Mouse (Mus musculus) thymus, postnatal 0 days (tissue): Measurements from ENCODE around the gene 4930402F06Rik. TPM values are rescaled to one million over a fixed set of nuclear protein-coding genes. Genes with fewer than 3 reads are reported as not detected.

Experiments used
- DNase-seq: peaks from one replicate; pipeline ENCODE4 v3.0.0-alpha.2; 2015; ENCODE audit warnings: low spot score
- polyA plus RNA-seq: library from polyadenylated mRNA; unstranded; fragments of >200 nt; fragmentation: Nextera tagmentation; extraction: Ambion mirVana; gene quantifications from 2 replicates; pipeline ENCODE4 v1.2.1, GENCODE M21; 2015

The 4930402F06Rik gene
- polyA plus RNA-seq, 1 experiment from 2014 or later = not detected

DNA sequence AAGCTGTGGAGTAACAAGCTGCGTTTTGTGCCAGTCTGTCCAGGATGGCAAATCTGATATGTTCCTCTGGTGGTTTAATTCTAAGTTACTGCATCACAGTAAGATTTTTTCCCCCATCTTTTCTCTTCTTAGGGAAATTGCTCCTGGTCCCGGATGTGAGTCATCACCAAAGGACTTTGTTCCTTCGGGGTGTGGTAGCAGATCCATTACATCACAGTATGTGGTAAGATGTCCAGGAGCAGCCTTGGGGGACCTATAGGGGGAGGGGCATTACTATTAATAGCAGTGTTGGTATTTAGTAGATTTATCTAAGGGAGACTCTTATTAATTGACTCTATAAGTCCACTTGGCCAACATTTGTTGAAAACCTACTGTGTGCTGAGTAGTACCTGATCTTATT, 54.4 kb downstream of the 4930402F06Rik start:
- DNase-seq = no peak

DNA sequence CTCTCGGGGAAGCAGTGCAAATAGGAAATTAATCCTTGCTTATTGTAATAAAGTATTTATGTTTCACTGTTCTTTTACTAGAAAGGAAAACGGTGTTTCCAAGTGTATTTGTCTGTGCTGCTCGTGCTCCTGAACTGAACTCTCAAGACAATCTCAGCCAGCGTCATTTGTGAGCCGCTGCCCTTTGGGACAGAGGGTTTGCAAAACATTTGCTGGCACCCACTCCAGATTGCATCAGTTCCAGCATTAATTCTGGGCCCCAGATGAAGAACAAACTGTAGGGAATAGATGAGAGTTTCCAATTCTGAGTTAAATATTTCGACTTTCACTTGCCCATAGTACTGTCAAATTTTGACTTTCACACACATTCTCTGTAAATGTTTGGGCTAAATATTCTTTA, 58.3 kb downstream of the 4930402F06Rik start:
- no peak for DNase-seq

DNA sequence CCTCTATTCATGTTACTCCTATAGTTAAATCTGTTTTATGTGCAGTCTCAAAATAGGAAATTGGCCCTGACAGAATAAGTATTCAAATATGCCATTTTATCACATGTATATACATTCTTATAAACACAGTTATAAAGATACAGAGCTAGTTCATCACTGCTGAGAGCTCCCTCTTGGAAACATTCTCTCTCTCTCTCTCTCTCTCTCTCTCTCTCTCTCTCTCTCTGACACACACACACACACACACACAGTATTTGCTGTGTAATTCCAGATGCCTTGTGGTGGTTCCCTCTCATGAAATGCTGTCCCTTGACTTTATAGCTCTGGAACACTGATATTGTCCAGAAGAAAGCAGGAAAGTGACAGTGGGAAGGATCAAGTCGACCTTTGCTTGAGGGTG, 58.9 kb downstream of the 4930402F06Rik start:
- no peak for DNase-seq

DNA sequence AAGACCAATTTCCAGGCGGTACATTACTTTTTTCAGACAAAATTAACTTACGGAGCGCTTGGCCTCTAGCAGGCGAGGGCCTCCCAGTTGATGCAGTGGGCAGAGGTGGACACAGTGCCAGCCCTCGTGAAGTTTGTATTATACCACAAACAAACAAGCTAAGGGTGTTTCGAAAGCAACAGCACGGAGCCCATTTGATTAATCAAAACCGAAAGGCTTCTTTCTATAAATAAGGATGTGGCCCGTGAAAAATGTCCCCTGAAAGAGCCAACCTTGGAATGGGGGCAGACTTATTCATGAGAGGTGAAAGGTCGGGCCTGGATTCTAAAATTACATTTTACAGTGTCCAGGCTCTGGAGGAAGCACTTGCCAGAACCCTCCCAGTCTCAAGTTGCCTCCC, 59.6 kb downstream of the 4930402F06Rik start:
- no peak for DNase-seq

DNA sequence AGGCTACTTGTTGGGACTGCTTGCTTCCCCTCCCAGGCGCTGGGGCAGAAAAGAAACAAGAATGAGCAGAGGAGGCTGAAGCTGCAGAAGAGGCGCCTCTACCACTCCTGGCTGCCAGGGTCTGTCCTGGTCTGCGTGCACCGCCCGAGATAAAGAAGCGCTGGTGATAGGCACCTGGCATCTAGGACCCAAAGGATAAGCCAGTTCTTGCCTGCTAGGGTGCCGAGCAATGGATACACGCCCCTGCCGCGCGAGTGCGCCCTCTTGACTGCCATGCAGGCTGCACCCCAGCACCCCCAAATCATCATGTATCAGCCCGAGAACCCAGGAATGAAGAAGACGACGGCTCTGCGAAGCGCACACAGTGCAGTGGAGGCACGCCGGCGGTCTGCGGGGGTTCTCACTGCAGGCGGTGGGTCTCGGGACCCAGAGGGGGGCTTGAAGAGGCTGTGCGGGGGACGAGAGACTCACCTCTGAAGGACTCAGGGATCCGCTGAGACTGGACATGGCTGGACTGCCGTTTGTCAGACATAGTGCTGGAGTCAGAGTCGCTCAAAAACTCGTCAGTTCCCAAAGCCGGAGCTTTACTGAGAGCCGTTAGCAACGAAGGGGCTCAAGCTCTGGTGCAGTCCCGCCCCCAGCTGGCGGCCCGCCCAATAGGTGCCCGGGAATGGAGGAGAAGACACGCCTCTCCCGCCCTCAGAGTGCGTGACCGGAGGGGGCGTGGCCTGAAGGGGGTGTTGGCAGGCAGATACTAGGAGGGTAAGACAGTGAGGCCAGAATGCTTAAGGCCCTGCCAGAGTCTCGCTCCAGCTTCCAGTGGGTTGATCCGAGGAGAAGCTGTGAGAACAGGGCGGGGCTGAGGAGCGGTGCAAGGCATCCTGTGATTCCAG, 60.3 kb downstream of the 4930402F06Rik start, which contains the start of gene Stom:
Gene Stom, minus strand, starts transcription at position 589 of the 893 bp plus-strand sequence.
- peak; percentile 98 for DNase-seq

DNA sequence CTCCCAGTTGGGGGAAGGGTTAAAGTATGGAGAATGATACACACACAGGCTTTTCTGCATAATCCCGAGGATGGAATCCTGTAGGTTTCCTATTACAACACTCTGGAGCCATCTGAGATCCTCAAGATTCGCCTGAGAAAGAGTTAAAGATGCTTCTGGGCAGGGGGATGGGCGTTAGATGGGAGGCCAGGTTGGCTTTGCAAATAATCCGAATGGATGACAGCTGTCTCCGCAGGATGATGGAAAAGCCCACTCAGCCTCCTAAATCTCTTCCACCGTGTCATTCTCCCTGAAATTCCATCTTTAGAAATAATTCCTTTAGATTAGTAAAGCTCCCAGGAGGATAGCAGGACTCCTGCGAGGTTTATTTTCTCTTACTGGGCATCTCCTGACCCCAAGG, 61.4 kb downstream of the 4930402F06Rik start:
- DNase-seq = no peak

DNA sequence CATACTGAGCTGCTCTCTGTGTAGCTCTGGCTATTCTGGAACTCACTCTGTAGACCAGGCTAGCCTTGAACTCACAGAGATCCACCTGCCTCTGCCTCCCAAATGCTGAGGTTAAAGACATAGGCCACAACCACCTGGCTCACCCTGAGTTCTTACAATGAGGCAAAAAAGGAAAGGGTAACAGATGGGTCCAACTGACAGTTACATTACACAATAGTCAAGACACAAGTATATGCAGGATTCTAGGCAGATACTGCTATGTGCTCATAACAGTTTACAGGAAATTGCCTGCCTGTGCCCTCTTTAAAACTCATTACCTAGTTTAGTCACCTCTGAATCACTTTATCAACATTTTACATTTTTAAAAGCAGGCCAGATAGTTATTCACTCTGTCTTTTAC, 63.3 kb downstream of the 4930402F06Rik start:
- no peak for DNase-seq

DNA sequence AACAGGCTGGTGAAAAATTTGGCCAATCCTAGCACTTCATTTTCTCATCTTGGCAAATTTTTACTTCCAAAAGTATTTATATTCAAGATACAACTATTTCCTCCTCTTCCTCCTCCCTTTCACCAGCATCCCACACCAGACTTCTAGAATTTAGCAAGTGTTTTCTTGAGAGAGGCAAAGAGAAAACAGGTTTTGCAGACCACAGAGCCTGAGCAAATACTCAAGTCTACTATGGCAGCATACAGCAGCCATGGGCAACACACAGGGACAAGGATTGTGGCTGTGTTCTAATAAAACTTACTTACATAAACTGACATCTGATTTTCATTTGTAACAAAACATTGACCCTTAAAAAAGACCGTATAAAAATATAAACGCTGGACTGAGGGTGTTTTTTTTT, 65.8 kb downstream of the 4930402F06Rik start:
- DNase-seq = no peak

DNA sequence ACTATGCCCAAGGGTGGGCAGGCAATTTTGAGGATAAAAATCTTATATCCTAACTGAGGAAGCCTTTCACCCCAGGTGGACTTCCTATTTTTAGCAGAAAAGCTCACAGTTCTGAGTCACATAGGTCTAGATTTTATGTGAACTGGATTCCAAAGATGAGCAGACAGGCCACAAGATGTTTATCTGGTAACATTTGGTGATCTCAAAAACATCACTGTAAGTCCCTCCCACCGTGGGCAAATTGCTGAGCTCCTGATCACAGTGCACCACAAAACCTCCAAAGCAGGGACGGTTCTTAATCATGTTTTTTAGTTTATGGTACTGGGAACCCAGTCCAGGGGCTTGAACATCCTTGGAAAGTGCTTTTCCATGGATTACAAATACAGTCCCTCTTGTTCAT, 67.9 kb downstream of the 4930402F06Rik start:
- peak; percentile 8 for DNase-seq

DNA sequence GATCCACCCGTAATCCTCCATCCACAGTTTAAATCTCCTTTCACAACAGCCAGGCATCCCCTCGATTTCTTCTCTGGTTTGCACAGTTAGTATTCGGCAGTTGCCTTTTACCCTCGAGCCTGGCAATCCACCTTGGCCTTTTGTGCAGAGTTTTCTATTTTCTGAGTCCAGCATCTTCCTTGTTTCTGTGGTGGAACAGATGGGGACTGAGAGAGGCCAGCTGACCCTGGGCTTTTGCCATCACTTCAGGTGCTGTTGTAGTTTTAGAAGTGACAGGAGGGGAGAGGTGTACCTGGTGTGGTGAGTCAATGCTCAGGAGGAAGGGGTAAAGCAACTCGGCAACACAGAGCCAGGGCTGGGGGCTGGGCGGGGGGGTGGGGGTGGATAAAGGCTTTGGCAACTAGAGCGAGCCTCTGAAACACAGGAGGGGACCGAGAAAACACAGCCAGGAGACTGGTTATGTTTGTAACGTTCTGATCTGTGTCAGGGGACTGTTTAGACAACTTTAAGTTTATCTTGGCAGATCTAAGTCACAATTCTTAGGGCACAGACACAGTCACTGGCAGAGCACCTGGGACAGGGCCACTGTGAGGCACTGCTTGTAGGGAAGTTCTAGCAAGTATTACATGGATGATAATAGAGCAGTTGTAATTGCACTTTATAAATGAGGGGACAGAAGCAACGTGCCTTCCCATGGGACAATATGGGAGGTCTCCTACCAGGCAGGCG, 68.7 kb downstream of the 4930402F06Rik start:
- no peak for DNase-seq

DNA sequence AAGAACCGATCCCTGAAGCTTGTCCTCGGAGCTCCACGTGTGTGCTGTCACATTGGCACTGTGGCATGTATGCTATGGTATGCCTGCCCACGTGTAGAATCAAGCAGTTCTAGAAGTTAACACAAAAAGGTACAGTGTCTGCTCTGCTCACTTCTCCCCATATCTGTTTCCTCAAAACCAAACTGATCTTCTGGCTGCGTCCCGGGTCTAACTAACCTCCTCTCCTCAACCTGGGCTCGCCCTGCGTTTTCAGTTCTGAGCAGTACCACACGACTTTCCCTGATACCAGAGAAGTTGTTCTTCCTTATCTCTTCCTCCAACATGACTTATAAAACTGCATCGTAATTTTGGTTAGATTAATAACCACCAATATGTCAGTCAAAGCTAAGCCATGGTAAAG, 69.4 kb downstream of the 4930402F06Rik start:
- DNase-seq = no peak

DNA sequence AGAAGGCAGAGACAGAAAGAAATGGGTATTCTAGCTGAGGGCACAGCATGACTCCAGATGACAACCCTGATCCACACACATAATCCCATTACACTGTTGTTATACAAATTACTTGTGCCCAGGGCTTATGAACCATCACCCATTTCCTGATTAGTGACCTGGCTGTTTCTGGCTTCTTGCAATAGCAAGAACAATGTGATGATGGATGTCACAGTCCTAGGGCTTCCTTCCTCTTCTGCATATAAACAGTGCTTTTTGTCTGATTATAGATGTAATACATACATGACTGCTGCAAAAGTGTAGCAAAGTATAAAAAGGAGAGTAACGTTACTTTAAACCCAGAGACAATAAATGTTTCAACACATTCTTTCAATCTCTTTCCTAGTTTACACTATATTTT, 70.0 kb downstream of the 4930402F06Rik start:
- DNase-seq = no peak

DNA sequence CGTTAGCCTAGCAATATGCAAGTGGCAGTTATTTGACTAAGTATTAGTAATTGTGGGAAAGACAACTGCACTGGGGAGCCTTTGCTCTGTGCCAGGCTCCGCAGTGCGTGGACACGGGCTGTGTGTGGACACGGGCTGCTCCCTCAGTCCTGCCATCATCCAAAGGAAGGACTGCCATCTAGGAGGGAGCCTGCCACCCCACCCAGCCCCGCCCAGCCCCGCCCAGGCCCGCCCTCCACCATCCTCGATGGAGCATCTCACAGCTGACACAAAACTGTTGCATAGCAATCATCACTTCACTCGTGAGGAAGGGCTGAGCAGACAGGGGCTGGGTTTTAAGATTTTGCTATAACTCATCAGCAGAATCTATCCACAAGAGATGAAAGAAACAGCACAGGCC, 71.0 kb downstream of the 4930402F06Rik start:
- no peak for DNase-seq

Other genes starting within 250 kb of the 4930402F06Rik start
- gene Rab14, start 196.1 kb downstream of the 4930402F06Rik start, polyA plus RNA-seq = 309 and 366 TPM in 2 replicates
- 139 TPM in 2 replicates for gene Gsn, start 140.8 kb downstream of the 4930402F06Rik start, polyA plus RNA-seq
- gene Stom, start 60.2 kb downstream of the 4930402F06Rik start, polyA plus RNA-seq = 16.5 and 18.9 TPM in 2 replicates
- gene 4930568D16Rik, start 29.4 kb downstream of the 4930402F06Rik start, polyA plus RNA-seq = 0.13 and 0.18 TPM in 2 replicates
- gene Ggta1, start 66.1 kb upstream of the 4930402F06Rik start, polyA plus RNA-seq = 26.2 and 27.3 TPM in 2 replicates
- gene Dab2ip, start 161.1 kb upstream of the 4930402F06Rik start, polyA plus RNA-seq = 15.4 and 19.0 TPM in 2 replicates